Mouse (Mus musculus): ENCODE results near the gene Hbq1b.

DNA sequence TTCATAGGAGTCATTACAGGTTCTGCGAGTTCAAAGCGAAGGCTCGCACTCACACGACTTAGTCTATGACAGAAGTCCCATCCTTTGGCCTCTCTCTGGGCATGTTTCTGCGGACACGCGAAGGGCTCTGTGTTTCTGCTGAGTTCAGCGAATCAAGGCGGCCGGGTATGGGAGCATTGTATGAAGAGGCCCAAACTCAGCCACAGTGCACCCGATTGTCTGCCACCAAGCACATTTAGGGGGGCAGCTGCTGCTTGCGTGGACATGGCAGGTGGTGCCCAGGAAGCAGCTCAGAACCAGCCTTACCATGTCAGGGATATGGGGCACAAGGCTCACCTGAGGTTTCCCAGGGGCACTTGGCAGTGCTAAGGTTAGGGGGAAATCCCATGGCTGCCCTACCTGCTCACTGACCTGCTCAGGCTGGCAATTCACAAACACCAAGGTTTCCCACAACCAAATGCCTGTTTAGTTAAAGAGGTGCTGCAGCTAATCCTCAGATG, 8.3 kb upstream of the Hbq1b start:
- TF ChIP-seq CTCF (IDR thresholded peaks at IDR 0.05; ENCODE audit: low read depth) = no peak
- TF ChIP-seq EP300 (IDR thresholded peaks at IDR 0.05; ENCODE audit: low read depth) = no peak

All from liver, embryonic 14.5 days (tissue).